Mouse (Mus musculus): ENCODE results near the gene St6galnac4. TPM values are rescaled to one million over a fixed set of nuclear protein-coding genes. Genes with fewer than 3 reads are reported as not detected.

The St6galnac4 gene
- total RNA-seq, 2 experiments from 2014 or later: 8.6 to 9.2 TPM

DNA sequence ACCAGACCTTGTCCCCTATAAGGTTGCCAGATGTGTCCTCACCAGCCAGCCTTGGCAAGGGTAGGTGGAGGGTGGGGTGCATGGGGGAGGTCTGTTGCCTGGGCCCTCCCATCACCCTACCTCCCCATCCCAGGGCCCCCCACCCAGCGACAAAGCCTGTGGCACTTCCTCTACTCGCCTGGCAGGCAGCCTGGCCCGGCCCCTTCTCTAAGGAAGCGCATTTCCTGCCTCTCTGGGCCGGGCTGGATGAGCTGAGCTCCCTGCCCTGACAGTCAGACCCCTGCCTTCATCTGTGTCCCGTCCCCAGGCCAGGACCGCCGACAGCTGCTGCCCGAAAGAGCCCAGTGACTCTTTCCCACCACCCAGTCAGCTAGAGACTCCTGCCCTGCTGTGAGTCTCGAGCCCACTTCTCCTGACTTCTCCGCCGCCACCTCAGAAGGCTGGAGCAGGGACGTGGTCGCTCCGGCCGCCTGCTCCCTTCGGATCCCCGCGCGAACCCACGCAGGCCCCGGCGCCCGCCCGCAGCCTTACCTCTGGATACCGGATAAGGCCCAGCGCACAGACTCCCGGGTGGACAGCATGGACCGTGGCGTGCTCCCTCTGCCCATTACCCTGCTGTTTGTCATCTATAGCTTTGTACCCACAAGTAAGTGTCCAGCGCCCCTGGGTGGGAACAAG is 59.6 kb downstream of the St6galnac4 start, which contains the start of gene Eng:
Eng (plus strand) TSS at position 217 of the 678 bp plus-strand sequence.
- peak; percentile 33 for ATAC-seq (ENCODE audit: poor library complexity, severe bottlenecking)

DNA sequence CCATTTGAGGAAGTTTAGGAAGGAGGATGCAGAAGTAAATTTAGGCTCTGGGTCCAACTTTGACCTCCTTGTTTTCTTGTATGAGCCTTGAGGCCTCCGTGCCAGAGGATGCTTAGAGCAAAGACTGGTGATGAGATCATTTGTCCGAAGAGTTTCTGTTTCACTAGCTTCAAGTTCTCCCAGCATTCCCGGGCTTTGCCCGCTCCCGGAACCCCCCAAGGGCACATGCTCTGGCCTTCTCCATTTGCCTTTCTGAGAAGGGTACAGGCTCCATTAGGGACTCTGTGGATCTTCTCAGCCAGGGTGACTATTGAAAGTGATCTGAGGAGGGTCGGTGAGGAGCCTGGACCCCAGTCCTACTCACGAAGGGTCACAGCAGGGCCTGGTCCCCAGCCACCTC is 60.5 kb downstream of the St6galnac4 start:
- ATAC-seq (ENCODE audit: poor library complexity, severe bottlenecking): no peak

Other genes with a start within 250 kb of the St6galnac4 start
- 56.3 and 67.0 TPM in 2 replicates for gene Ciz1, start 234.8 kb upstream of the St6galnac4 start, total RNA-seq (2015)
- 66.2 and 81.0 TPM in 2 replicates for gene Ciz1, start 234.8 kb upstream of the St6galnac4 start, total RNA-seq (2017)
- 0.47 TPM in 1 of 2 replicates, not detected in the other for gene Dnm1, start 233.8 kb upstream of the St6galnac4 start, total RNA-seq (2015)
- not detected in 2 replicates for gene Dnm1, start 233.8 kb upstream of the St6galnac4 start, total RNA-seq (2017)
- 30.4 and 38.4 TPM in 2 replicates for gene 1110008P14Rik, start 205.2 kb upstream of the St6galnac4 start, total RNA-seq (2015)
- 29.1 and 32.3 TPM in 2 replicates for gene 1110008P14Rik, start 205.2 kb upstream of the St6galnac4 start, total RNA-seq (2017)
- 3,591 and 4,679 TPM in 2 replicates for gene Lcn2, start 198.8 kb upstream of the St6galnac4 start, total RNA-seq (2015)
- 682 and 1,100 TPM in 2 replicates for gene Lcn2, start 198.8 kb upstream of the St6galnac4 start, total RNA-seq (2017)
- 5.0 and 6.7 TPM in 2 replicates for gene Ptges2, start 191.2 kb upstream of the St6galnac4 start, total RNA-seq (2015)
- 7.2 and 8.8 TPM in 2 replicates for gene Ptges2, start 191.2 kb upstream of the St6galnac4 start, total RNA-seq (2017)
- gene Naif1, start 136.6 kb upstream of the St6galnac4 start, total RNA-seq (2015): 2.9 and 3.5 TPM in 2 replicates
- 3.2 and 3.9 TPM in 2 replicates for gene Naif1, start 136.6 kb upstream of the St6galnac4 start, total RNA-seq (2017)
- 4.6 and 6.9 TPM in 2 replicates for gene Slc25a25, start 135.7 kb upstream of the St6galnac4 start, total RNA-seq (2015)
- 8.4 and 10.7 TPM in 2 replicates for gene Slc25a25, start 135.7 kb upstream of the St6galnac4 start, total RNA-seq (2017)
- 6.5 and 6.6 TPM in 2 replicates for gene Fam102a, start 51.8 kb upstream of the St6galnac4 start, total RNA-seq (2015)
- gene Fam102a, start 51.8 kb upstream of the St6galnac4 start, total RNA-seq (2017): 4.6 and 4.8 TPM in 2 replicates
- gene Dpm2, start 16.2 kb upstream of the St6galnac4 start, total RNA-seq (2015): 82.8 and 91.7 TPM in 2 replicates
- 32.0 and 35.3 TPM in 2 replicates for gene Dpm2, start 16.2 kb upstream of the St6galnac4 start, total RNA-seq (2017)
- 0.31 TPM in 1 of 2 replicates, not detected in the other for gene Pip5kl1, start 12.3 kb upstream of the St6galnac4 start, total RNA-seq (2015)
- gene Pip5kl1, start 12.3 kb upstream of the St6galnac4 start, total RNA-seq (2017): not detected in 2 replicates
- gene 9430097D07Rik, start 11.4 kb upstream of the St6galnac4 start, total RNA-seq (2015): not detected in 2 replicates
- gene 9430097D07Rik, start 11.4 kb upstream of the St6galnac4 start, total RNA-seq (2017): not detected in 2 replicates
- gene St6galnac6, start 12.6 kb downstream of the St6galnac4 start, total RNA-seq (2015): 8.2 and 8.6 TPM in 2 replicates
- gene St6galnac6, start 12.6 kb downstream of the St6galnac4 start, total RNA-seq (2017): 13.1 and 13.3 TPM in 2 replicates
- gene Ak1, start 34.7 kb downstream of the St6galnac4 start, total RNA-seq (2015): not detected in 2 replicates
- gene Ak1, start 34.7 kb downstream of the St6galnac4 start, total RNA-seq (2017): not detected in 2 replicates
- 6.3 and 7.9 TPM in 2 replicates for gene Eng, start 59.5 kb downstream of the St6galnac4 start, total RNA-seq (2015)
- gene Eng, start 59.5 kb downstream of the St6galnac4 start, total RNA-seq (2017): 2.0 and 2.2 TPM in 2 replicates
- 0.91 and 4.6 TPM in 2 replicates for gene Fpgs, start 117.0 kb downstream of the St6galnac4 start, total RNA-seq (2015)
- 2.6 and 3.0 TPM in 2 replicates for gene Fpgs, start 117.0 kb downstream of the St6galnac4 start, total RNA-seq (2017)
- gene Cdk9, start 126.0 kb downstream of the St6galnac4 start, total RNA-seq (2015): 82.1 and 84.4 TPM in 2 replicates
- gene Cdk9, start 126.0 kb downstream of the St6galnac4 start, total RNA-seq (2017): 73.9 and 79.2 TPM in 2 replicates
- 49.8 and 56.2 TPM in 2 replicates for gene Sh2d3c, start 134.0 kb downstream of the St6galnac4 start, total RNA-seq (2015)
- gene Sh2d3c, start 134.0 kb downstream of the St6galnac4 start, total RNA-seq (2017): 30.1 and 38.2 TPM in 2 replicates
- gene 6330409D20Rik, start 153.9 kb downstream of the St6galnac4 start, total RNA-seq (2015): not detected in 2 replicates
- not detected in 2 replicates for gene 6330409D20Rik, start 153.9 kb downstream of the St6galnac4 start, total RNA-seq (2017)
- 19.0 and 24.2 TPM in 2 replicates for gene Tor2a, start 170.1 kb downstream of the St6galnac4 start, total RNA-seq (2015)
- 17.7 and 17.8 TPM in 2 replicates for gene Tor2a, start 170.1 kb downstream of the St6galnac4 start, total RNA-seq (2017)
- gene Ttc16, start 188.5 kb downstream of the St6galnac4 start, total RNA-seq (2015): not detected in 2 replicates
- gene Ttc16, start 188.5 kb downstream of the St6galnac4 start, total RNA-seq (2017): not detected in 2 replicates
- 0.57 TPM in 1 of 2 replicates, not detected in the other for gene Ptrh1, start 188.7 kb downstream of the St6galnac4 start, total RNA-seq (2015)
- 0.88 and 5.4 TPM in 2 replicates for gene Ptrh1, start 188.7 kb downstream of the St6galnac4 start, total RNA-seq (2017)
- not detected in 2 replicates for gene Cfap157, start 197.3 kb downstream of the St6galnac4 start, total RNA-seq (2015)
- not detected in 2 replicates for gene Cfap157, start 197.3 kb downstream of the St6galnac4 start, total RNA-seq (2017)

All from megakaryocyte, adult 5-6 weeks (primary cell).